Mouse (Mus musculus): ENCODE results near the gene R3hdm4.

R3hdm4 gene

GRCm38 (mm10) chr10:79925785-79926490, 4.9 kb upstream of the R3hdm4 start:
- no peak for DNase-seq (ENCODE audit: extremely low read depth, low read depth, low spot score)

- no peak for DNase-seq (ENCODE audit: extremely low read depth, low read depth, low spot score)
These were observed 4.2 kb upstream of the R3hdm4 start for GRCm38 (mm10) chr10:79924998-79925784.

DNA sequence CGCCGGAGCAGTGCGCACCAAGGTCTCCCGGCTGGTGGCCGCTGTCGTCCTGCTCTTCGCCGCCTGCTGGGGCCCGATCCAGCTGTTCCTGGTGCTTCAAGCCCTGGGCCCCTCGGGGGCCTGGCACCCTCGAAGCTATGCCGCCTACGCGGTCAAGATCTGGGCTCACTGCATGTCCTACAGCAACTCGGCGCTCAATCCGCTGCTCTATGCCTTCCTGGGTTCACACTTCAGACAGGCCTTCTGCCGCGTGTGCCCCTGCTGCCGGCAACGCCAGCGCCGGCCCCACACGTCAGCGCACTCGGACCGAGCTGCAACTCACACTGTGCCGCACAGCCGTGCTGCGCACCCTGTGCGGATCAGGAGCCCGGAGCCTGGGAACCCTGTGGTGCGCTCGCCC, 564 bp upstream of the R3hdm4 start:
- DNase-seq (ENCODE audit: extremely low read depth, low read depth, low spot score) = no peak

DNA sequence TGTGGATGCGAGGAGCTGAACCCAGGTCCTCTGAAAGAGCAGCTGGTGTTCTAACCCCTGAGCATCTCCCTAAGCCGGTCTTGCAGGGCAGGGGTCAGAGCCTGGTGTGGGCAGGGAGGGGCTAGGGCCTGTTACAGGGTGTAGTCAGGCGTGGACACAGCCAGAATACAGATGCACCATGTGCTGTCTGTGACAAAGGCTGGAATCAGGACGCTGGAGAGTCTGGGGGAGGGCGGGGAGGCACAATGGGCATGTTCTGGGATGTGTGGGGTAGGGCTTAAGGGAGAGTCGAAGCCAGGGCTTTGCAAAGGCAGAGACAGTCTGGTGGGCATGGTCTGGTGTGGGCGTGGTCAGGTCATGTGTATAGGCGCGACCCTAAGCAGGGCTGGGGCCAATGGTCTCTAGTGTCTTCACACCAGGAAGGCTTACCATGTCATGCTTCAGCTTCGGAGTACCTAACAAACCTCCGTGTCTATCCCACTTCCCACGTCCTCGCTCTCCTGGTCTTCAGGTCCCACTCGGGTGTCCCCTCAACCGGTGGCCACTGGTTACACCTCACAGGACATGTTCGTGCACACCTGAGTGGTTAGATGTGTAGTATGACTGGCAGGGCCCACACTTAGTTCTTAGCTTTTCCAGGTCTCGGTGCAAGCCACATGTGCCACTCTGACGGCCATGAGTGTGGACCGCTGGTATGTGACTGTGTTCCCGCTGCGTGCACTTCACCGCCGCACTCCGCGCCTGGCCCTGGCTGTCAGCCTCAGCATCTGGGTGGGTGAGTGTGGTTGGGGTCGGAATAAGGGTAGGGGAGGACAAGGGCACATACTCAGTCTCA, 735 bp downstream of the R3hdm4 start:
- no peak for DNase-seq (ENCODE audit: extremely low read depth, low read depth, low spot score)

DNA sequence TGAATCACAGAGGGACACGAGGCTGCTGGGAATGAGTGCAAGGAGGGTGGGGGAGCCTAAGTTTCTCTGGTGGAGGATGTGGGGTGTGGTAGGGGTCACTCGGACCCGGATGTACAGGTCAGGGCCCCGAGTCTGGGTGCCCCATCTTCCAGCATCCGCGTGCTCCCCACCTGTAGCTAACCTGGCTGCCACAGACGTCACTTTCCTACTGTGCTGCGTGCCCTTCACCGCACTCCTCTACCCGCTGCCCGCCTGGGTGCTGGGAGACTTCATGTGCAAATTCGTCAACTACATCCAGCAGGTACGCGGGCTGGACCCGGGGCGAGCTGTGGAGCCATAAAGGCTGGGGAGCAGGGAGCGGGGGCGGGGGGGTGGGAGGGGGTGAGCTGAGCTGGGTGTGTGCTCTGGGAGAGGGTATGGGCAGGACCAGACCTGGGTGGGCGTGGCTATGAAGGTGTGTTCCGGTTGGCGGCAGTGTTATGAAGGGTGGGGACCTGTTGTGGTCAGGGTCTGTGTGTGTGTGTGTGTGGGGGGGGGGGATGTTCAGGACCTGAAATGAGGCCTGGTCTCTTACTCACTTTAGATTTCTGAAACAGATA, 1.7 kb downstream of the R3hdm4 start:
- no peak for DNase-seq (ENCODE audit: extremely low read depth, low read depth, low spot score)

GRCm38 (mm10) chr10:79918231-79919078, 2.6 kb downstream of the R3hdm4 start:
- DNase-seq (ENCODE audit: extremely low read depth, low read depth, low spot score) = no peak

GRCm38 (mm10) chr10:79917532-79918100, 3.4 kb downstream of the R3hdm4 start:
- DNase-seq (ENCODE audit: extremely low read depth, low read depth, low spot score) = no peak

DNA sequence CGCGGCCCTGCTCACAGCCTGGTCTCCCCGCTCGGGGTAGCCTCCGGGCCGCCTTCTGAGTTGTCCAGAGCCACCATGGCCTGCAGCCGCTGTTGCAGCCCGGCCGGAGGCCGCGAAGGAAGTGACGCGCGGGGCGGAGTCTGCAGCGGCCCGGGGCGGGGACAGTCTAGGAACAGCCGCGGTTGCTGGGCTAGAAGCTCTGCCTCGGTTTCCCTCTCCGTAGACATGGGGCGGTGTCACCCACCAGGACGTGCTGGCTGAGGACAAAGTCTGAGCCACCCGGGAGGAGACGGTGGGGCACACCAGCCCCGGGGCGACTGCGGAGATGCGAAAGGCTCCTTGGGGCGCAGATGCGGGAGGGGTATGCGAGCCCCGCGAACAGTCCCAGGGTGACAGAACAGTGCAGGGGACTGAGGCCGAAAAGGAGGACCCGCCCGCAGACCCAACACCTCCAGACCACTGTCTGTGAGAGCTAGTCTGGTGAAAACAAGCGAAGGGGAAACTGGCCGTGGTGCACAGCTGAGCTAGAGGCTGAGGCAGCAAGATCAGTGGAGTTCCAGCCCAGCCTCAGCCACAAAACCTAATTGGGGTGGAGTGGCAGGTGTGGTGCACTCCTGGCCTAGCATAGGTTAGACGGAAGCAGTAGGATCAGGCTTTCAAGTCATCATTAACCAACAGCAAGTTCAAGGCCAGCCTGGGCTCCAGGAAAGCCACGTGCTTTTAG, 4.0 kb downstream of the R3hdm4 start, which contains the start of gene Kiss1r:
Kiss1r (plus strand) TSS at position 164 of the 724 bp plus-strand sequence.
- DNase-seq (ENCODE audit: extremely low read depth, low read depth, low spot score) = no peak

- no peak for DNase-seq (ENCODE audit: extremely low read depth, low read depth, low spot score)
These were observed 4.9 kb downstream of the R3hdm4 start for GRCm38 (mm10) chr10:79916081-79916480.

DNA sequence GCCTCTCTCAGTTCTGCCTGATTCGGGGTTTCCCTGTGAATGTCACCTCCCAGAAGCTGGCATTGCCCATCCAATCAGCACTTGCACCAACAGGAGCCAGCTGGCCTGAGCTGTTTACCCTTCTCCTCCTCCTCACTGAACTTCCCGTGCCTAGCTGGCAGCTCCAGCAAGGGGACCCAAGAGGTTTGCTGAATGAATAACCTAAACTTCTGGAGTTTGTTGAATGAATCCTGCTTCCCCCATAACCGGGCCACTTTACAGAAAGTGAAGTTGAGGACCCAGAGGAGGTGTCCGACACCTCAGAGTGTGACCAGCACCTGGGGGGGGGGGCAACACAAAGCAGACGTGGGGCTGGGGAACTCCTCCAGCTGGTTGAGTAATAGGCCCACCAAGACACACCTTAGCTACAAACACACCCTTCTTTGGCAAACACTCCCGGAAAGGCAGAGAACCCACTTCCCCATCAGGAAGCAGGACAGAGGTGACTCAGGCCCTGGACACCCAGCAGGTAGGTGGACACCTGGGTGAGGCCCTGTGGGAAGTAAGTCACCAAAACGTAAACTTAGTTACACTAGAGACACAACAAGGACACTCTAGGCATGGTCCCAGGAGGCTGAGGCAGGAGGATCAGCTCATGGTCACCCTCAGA, 5.9 kb downstream of the R3hdm4 start:
- no peak for DNase-seq (ENCODE audit: extremely low read depth, low read depth, low spot score)

DNA sequence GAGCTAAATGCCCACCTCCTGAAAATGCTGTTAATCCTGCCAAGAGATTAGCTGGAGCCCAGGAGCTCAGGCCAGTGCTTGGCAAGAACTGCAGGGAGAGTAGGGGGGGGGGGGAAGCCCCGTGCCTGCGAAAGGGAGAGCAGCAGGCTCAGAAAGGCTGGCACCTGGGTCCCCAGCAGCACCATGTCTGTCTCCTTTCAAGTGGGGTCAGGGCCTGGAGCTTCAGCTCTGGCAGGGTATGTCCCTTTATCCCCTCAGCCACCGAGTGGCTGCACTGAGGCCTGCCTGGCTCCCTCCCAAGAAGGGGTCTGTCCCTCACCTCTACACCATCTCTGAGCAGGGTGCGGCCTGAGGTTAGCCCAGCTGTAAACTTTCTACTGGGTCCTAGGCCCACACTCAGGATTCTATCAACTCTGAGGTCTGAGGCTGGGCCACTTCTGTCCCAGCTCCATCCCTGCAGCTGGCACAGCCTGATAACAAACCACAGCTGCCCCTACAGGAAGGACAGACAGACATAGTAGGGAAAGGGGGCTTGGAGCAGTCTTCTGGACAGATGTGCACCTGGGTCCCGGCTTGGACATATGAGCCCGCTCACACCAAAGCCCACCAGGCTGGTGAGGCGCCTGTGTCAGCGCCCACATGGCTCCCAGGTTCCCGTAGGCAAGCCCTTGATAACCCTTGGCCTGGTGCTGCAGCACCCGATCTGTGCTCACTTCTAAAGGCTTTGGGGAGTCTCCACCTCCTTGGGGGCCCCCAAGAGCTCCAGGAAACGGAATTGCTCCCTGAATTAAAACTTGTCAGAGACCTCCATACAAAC, 6.7 kb downstream of the R3hdm4 start:
- DNase-seq (ENCODE audit: extremely low read depth, low read depth, low spot score) = no peak

GRCm38 (mm10) chr10:79912412-79912811, 8.6 kb downstream of the R3hdm4 start:
- no peak for DNase-seq (ENCODE audit: extremely low read depth, low read depth, low spot score)

DNA sequence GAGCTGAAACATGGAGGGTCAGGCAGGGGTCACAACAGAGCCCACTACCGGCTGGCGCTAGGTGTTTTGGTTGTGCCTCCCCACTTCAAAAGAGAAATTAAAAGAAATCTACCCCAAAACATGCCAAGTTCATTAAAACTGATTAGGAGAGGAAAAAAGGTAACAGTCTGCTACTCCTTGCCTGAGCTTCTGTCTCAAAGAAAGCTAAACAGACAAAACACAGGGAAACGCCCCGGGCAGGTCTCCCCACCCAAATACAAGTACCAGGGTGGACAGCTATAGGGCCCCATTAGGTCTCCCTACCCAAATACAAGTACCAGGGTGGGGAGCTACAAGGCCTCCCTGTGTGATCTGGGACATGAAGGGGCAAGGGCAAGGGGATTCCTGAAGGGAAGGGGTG, 10.5 kb downstream of the R3hdm4 start, which contains the start of gene Gm26602:
Gm26602 (plus strand) TSS at position 301 of the 400 bp plus-strand sequence.
- no peak for DNase-seq (ENCODE audit: extremely low read depth, low read depth, low spot score)

DNA sequence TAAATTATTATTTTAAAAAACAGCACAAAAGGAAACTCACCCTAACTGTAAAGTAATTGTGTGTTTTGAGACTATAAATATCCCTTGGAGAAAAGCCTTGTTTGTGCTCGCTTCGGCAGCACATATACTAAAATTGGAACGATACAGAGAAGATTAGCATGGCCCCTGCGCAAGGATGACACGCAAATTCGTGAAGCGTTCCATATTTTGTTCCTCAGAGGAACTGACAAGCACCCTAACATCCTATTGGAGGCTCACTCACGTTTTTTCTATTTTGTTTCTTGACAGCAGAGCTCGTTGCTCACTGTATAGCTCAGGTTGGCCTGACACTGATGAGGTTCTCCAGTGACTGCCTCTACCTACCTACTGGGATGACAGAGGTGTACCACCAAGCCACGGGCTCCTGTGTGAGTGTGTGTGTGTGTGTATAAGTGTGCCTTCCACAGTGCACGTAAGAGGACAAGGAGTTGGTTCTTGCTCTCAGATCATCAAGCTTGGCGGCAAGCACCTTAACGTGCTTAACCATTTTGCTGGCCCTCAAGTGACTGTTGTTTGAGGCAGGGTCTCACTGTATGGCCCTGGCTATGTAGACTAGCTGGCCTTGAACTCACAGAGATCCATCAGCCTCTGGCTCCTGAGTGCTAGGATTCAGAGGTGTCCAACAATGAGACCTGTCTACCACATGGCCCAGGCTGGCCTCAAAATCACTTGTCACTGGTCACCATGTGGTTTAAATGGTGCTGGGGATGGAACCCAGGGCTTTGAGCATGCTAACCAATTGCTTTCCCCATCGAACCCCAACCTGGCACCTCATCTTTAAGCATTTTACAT, 11.7 kb downstream of the R3hdm4 start:
- DNase-seq (ENCODE audit: extremely low read depth, low read depth, low spot score) = no peak

GRCm38 (mm10) chr10:79908167-79909091, 12.6 kb downstream of the R3hdm4 start, which contains the start of gene Med16:
Gene Med16, minus strand, starts transcription at chr10:79908923.
- no peak for DNase-seq (ENCODE audit: extremely low read depth, low read depth, low spot score)

DNA sequence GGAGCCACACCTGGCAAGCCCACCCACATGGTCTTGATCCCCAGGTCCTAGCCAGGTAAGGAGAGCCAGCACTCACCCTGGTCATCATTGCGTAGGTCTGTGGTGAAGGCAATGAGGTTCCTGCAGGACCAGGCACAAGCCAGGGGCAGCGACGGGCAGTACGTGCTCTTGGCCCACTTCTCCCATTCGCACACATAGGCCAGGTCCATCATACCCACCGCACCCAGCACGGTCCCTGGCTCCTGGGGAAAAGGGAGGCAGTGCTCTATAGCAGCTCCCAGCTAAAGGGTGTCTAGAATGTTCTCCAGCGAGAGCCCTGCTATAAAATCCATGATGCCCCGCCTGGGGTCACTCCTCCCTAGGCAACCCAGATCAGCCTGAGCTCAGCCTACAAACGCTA, 13.6 kb downstream of the R3hdm4 start:
- DNase-seq (ENCODE audit: extremely low read depth, low read depth, low spot score) = no peak

All from fat pad, adult 2 months (tissue).